Mouse (Mus musculus) telencephalon, adult 2 months (tissue): ENCODE results near the gene Smyd5.
"Not testable (repeated sequence)": the region's sequence is repeated elsewhere in the genome, so short reads cannot be mapped to it uniquely, and the experiment has no call there.

Experiments
- DNase-seq: peaks from one replicate; pipeline ENCODE4 v3.0.0-alpha.2; 2011; ENCODE audit warnings: low read depth, low spot score

The Smyd5 gene

DNA sequence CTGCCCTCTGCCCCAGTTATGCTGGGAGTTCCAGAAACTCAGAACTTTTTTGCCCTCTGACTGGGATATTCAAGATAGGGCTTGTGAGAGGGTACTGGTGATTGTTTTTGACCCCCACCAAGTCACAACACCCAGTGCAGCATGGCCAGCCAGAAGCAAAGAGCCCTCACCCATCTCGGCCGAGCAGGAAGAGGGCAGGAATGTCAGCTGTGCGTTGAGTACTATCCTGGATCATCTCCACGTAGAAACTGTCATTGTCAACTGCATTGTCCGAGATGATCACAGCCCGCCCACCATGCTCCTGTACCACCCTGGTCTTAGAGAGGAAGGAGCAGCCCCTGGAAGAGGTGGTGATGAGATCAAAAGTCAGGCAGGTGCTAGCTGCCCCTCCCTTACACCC lies 15.6 kb downstream of the Smyd5 start:
- DNase-seq, result no peak

GRCm38 (mm10) chr6:85450140-85450539 lies 18.4 kb downstream of the Smyd5 start:
- DNase-seq, result not testable (repeated sequence)

GRCm38 (mm10) chr6:85450697-85451663 lies 19.2 kb downstream of the Smyd5 start, which contains the start of gene Cct7:
TSS of gene Cct7 (plus strand) at chr6:85451514.
- peak; percentile 98 for DNase-seq

- peak; percentile 99 for DNase-seq
Measured at GRCm38 (mm10) chr6:85451664-85452410, 20.0 kb downstream of the Smyd5 start, which contains the start of gene Pradc1. TSS of gene Pradc1 (minus strand) at chr6:85451970.

DNA sequence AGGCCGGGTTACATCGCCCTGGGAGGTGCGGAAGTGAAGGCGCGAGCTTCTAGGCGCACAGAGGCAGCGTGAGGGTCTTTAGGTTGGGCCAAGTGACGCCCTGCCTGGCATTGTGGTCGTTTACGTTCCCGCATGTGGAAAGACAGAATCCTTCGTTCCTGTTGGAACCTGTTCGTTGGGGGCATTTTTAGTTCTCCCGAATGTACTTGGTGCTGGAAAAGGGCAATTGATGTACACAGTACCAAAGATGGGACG lies 20.5 kb downstream of the Smyd5 start:
- no peak for DNase-seq

GRCm38 (mm10) chr6:85452816-85453215 lies 21.0 kb downstream of the Smyd5 start:
- DNase-seq, result no peak

DNA sequence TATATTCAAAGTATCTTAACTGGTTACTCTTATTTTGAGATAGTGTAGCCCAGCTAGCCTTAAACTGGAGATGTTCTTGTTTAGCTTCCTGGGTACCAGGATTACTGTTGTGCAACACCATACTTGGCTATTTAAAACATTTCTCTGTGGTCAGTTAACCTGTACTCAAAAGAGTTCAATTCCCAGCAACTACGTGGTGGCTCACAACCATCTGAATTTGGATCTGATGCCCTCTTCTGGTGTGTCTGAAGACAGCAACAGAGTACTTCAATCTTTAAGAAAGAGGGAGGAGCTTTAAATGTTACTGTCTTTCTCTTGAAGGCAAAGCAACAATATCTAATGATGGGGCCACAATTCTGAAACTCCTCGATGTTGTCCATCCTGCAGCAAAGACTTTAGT lies 27.8 kb downstream of the Smyd5 start:
- no peak for DNase-seq

- DNase-seq, result no peak
Measured at GRCm38 (mm10) chr6:85465381-85465780, 33.6 kb downstream of the Smyd5 start.

DNA sequence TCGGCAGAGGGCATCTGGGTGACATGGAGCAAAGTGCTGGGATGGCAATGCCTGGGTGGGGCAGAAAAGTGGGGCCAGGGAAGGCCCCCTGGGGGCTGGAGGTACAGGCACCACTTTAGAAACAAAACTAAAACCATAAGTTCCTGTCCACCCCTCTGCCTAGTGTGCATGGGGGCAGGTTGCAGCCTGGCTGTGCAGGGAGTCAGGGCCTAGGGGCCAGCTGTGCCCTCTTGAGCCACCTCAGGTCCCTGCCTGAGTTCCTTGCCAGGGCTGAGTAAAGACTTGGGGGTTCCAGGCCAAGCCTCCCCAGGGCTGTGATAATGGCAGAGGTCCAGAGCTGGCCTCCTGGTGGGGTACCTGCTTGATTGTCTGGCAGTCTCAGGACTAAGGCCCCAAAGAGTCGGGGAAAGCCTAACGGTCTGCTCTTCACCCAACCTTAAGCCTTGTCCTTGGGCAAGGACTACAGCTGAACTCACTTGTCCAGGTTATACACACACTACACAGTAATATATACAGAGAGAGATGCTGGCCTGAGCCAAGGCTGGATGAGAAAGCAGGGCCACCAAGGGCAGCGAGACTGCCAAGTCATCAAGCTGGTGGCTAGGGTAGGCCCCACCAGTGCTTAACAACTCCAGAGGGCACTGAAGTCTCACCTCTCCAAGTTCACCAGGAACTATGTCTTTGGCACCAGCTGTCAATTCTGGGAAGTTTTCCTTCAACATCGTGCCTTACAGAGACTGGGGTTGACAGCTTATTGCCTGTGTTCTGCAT lies 38.1 kb downstream of the Smyd5 start:
- DNase-seq, result no peak

DNA sequence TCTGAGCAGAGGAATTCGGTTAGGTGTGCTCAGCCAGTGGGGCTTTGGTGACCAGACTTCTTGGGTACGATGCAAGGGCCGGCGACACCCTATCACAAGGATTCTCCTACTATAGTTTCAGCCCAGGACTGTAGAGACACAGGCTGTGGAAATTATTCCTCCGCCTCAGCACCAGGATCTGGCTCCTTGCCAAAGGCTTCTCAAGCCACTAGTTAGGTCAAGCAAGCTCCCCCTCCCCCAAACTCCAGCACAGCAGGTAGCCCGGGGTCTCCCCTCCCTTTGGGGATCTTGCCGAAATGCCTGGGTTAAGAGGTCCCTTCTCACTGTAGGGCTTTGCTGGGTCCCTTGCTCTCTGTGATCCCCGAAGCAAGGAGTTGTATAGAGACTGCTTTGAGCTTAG lies 40.2 kb downstream of the Smyd5 start:
- no peak for DNase-seq

- DNase-seq, result no peak
Measured at GRCm38 (mm10) chr6:85472542-85472941, 40.8 kb downstream of the Smyd5 start.

DNA sequence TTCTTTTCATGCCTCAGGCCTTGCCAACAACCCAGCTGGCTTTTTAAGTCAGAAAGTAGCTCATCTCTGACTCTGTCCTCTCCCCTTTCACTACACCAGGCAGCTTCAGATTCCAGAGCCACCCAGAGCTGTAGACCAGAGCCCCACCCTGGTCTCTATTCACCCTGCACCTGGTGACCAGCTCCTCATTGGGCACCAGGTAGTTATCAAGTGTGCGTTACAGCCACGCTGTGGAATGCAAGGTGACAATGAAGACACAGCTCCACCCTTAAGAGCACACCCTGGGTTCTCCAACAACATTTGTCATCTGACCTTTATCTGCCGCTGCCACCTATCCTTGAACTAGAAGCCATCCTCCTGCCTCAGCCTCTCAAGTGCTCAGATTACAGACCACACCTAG lies 43.8 kb downstream of the Smyd5 start:
- no peak for DNase-seq

- DNase-seq, result no peak
Measured at GRCm38 (mm10) chr6:85477366-85477917, 45.7 kb downstream of the Smyd5 start.

DNA sequence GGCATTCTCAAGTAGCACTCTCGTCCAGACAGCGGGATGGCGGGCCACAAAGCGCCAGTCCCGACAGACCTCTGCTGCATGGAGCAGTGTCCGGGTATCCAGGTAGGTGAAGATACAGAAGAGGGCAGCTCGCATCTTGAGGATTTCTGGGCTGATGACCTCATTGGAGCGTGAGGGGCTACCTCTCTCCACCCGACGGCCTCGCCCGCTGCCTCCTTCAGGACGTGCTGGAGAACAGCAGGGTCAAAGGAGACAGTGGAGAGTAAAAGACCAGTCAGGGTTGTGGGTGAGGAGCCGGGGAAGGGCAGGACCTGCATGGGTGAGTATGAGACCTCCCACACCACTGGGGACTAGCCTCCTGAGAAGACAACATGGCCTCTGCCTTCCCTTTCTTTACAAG lies 46.6 kb downstream of the Smyd5 start:
- no peak for DNase-seq

DNA sequence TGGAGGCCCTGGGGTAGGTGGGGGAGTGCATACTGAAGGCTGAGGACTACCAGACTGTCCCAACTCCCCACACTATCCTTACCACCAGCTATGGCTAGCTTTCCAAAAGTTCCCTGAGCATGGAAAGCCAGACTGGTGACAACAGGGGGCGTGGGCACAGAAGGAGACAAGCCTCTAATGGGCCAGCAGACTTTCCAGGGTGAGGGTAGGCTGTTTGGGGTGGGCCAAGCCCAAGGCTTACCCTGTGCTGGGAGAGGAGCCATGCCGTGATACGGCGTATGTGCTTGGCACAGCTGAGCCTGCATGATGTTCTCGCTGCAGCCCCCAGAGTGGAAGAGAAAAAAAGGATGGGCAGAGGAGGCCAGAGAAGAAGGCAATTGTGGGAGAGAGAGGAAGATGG lies 48.2 kb downstream of the Smyd5 start:
- DNase-seq, result no peak

GRCm38 (mm10) chr6:85480685-85481084 lies 48.9 kb downstream of the Smyd5 start:
- DNase-seq, result no peak

DNA sequence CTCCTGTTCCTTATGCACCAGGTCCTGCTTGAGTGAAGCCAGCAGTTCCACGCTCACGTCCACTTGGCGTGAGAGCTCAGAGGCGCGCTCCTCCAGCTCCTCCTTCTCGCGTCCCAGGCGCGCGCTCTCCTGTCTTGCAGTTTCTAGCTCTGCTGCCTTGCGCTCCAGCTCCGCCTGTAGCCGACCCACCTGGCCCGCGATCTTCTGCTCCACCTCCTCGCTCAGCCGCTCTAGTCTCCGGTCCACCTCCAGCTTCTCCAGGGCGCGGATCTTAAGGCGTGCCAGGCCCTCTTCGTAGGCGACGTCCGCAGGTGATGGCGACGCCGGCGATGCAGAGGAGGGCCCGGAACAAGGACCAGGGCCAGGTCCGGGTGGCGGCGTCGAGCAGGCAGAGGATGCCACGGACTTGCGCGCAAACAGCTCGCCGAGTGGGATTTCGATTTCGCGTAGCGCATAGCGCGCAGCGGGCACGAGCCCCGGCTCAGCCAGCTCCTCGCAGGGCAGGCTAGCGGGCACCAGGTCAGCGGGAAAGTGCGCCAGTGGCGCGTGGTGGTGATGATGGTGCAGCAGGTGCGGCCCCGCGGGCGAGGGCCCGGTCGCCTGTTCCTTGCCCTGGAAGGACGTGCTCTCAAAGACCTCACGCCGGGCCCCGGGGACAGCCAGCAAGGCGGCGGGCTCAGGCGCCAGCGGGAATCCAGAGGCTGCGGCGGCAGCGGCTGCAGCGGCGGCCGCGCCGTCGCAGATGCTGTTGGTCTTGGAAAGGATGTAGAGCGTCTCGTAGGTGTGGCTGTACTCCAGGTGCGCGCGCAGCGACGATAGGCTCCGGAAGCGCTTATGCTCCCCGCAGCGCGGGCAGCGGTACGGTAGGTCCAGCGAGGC lies 52.3 kb downstream of the Smyd5 start:
- no peak for DNase-seq

DNA sequence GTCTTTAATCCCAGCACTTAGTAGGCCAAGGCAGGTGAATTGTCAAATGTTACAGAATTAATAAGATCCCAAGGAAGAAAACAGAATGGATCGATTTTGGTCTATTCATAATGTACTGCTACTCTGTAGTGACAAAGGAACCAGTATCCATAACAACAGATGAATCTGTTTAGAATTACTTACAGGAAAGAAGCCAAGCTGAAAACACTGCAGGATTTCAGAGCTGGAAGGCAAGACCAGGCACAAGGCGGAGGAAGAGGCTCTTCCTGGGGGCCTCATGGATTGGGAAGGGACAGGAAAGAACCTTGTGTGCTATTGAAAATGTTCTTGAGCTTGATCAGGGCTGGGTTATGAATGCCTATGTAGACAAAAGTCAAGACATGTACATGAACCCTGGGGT lies 53.9 kb downstream of the Smyd5 start:
- DNase-seq, result no peak

DNA sequence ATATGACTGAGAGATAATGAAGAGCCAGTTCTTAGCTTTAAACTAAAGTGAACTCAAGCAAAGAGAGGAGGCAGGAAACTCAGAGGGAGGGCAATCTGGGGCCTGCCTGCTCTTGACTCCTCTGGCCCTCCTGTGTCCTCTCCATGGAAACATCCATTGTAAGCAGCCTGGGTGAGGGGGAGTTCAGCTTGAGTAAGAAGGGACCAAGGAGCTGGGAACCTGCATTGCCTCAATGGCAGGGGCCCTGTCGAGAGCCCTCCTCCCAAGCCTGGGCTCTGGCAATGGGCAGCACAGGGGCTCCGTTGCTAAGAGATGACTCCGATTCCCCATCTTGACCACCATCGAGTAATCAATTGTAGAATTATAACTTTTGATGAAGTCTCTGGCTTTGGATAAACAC lies 56.7 kb downstream of the Smyd5 start:
- DNase-seq, result no peak

GRCm38 (mm10) chr6:85489717-85490116 lies 57.9 kb downstream of the Smyd5 start:
- DNase-seq, result no peak

DNA sequence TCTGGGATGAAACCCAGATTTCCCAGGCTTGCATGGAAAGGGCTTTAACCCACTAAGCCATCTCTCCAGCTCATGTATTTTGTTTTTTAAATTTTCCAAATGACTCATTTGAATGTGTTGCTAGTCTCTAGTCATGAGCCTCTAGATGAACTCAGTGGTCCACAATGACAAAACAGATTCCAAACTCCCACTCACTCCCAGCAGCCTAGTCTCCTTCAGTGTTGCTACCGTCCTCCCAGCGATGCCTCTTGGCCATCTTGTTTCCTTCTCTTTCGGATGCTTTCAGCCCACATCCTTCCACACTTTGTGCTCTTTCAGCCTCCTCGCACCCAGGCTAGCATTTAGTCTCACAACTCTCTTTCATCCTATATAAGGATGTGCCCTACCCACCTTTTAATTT lies 58.5 kb downstream of the Smyd5 start:
- DNase-seq, result no peak
